Mouse (Mus musculus) lung, embryonic 15.5 days (tissue): Measurements from ENCODE around the gene Rest. TPM values are rescaled to one million over a fixed set of nuclear protein-coding genes. Genes with fewer than 3 reads are reported as not detected.

Experiments
- ATAC-seq: fragments of 200-750 bp; cut with Nextera tagmentation; 2 replicates; pipeline ENCODE4 v1.8.0; 2017; ENCODE audit warnings: moderate number of reproducible peaks, borderline replicate concordance; ENCODE audit not compliant: low FRiP score, low TSS enrichment; ENCODE audit errors: extremely low read depth
- H3K27ac ChIP-seq: fragments of 300-500 bp; sonication (generic); 2 replicates; pipeline ENCODE4 v1.5.1; 2015; ENCODE audit warnings: moderate library complexity, mild to moderate bottlenecking, inconsistent platforms
- H3K27me3 ChIP-seq: fragments of 300-500 bp; sonication (generic); 2 replicates; pipeline ENCODE4 v1.6.1; 2015; ENCODE audit warnings: inconsistent platforms
- H3K36me3 ChIP-seq: fragments of 300-500 bp; sonication (generic); 2 replicates; pipeline ENCODE4 v1.6.1; 2015; ENCODE audit warnings: inconsistent platforms
- H3K4me1 ChIP-seq: fragments of 300-500 bp; sonication (generic); 2 replicates; pipeline ENCODE4 v1.6.1; 2015; ENCODE audit warnings: inconsistent platforms
- H3K4me2 ChIP-seq: fragments of 300-500 bp; sonication (generic); 2 replicates; pipeline ENCODE4 v1.6.1; 2015; ENCODE audit warnings: inconsistent platforms, mild to moderate bottlenecking, moderate library complexity
- H3K4me3 ChIP-seq: fragments of 300-500 bp; sonication (generic); 2 replicates; pipeline ENCODE4 v1.5.1; 2015; ENCODE audit warnings: mild to moderate bottlenecking, inconsistent platforms
- H3K9ac ChIP-seq: fragments of 300-500 bp; sonication (generic); 2 replicates; pipeline ENCODE4 v1.6.1; 2015; ENCODE audit warnings: inconsistent platforms
- H3K9me3 ChIP-seq: fragments of 300-500 bp; sonication (generic); 2 replicates; pipeline ENCODE4 v1.6.1; 2016; ENCODE audit warnings: inconsistent platforms
- WGBS: fragments of 180-500 bp; shearing (Covaris S2); methylation state at CpG from one replicate; pipeline ENCODE4 v1.1.7; 2015; 5-methylcytosine and 5-hydroxymethylcytosine counted together
- polyA plus RNA-seq: library from polyadenylated mRNA; unstranded; fragments of >200 nt; fragmentation: Nextera tagmentation; extraction: Ambion mirVana; gene quantifications from 2 replicates; pipeline ENCODE4 v1.2.1, GENCODE M21; 2015

Rest gene
- polyA plus RNA-seq, 1 experiment from 2014 or later = 33.5 TPM

- H3K27ac ChIP-seq = no peak overlapping the region
- H3K9ac ChIP-seq = no peak overlapping the region
- H3K4me2 ChIP-seq = no peak overlapping the region
- H3K4me3 ChIP-seq = no peak overlapping the region
- no peaks in the 10 kb centered on the region for H3K4me1 ChIP-seq
- no peaks in the 10 kb centered on the region for H3K27me3 ChIP-seq
- no peaks in the 10 kb centered on the region for H3K9me3 ChIP-seq
- no peak for ATAC-seq
- peaks cover 62% of the 10 kb centered on the region for H3K36me3 ChIP-seq
- 75% methylated on average over 8 of the region's 8 CpGs for WGBS
These were observed 24.4 kb downstream of the Rest start for GRCm38 (mm10) chr5:77289686-77290085.

GRCm38 (mm10) chr5:77290606-77291005 is 25.3 kb downstream of the Rest start:
- Histone ChIP-seq H3K9ac (no peak overlapping the region), H3K4me3 (no peak overlapping the region), H3K9me3 (no peaks in the 10 kb centered on the region), H3K4me2 (no peak overlapping the region), H3K36me3 (peaks cover 65% of the 10 kb centered on the region), H3K27me3 (no peaks in the 10 kb centered on the region), H3K27ac (no peak overlapping the region), H3K4me1 (no peaks in the 10 kb centered on the region)
- WGBS = 83% methylated on average over 2 of the region's 2 CpGs
- no peak for ATAC-seq

GRCm38 (mm10) chr5:77292803-77293522 is 27.7 kb downstream of the Rest start:
- Histone ChIP-seq H3K27me3 (no peaks in the 10 kb centered on the region), H3K4me1 (no peaks in the 10 kb centered on the region), H3K4me2 (no peak overlapping the region), H3K9ac (no peak overlapping the region), H3K27ac (no peak overlapping the region), H3K9me3 (no peaks in the 10 kb centered on the region), H3K36me3 (peaks cover 67% of the 10 kb centered on the region), H3K4me3 (no peak overlapping the region)
- no peak for ATAC-seq
- 80% methylated on average over 7 of the region's 7 CpGs for WGBS

GRCm38 (mm10) chr5:77299486-77299885 is 34.2 kb downstream of the Rest start:
- Histone ChIP-seq H3K4me3 (no peak overlapping the region), H3K27ac (no peak overlapping the region), H3K4me1 (no peaks in the 10 kb centered on the region), H3K27me3 (no peaks in the 10 kb centered on the region), H3K9ac (no peak overlapping the region), H3K36me3 (peaks cover 47% of the 10 kb centered on the region), H3K9me3 (no peaks in the 10 kb centered on the region), H3K4me2 (no peak overlapping the region)
- no peak for ATAC-seq
- 83% methylated on average over 2 of the region's 2 CpGs for WGBS

GRCm38 (mm10) chr5:77301296-77301903 is 36.1 kb downstream of the Rest start:
- peaks cover 47% of the 10 kb centered on the region for H3K36me3 ChIP-seq

GRCm38 (mm10) chr5:77307821-77308553 is 42.7 kb downstream of the Rest start:
- no peaks in the 10 kb centered on the region for H3K27me3 ChIP-seq
- H3K9ac ChIP-seq = peak overlapping the region; percentile 73; the same call in 1 of the 2 replicates
- WGBS = 70% methylated on average over 5 of the region's 5 CpGs
- peaks cover 26% of the 10 kb centered on the region for H3K36me3 ChIP-seq
- H3K4me2 ChIP-seq = peak overlapping the region; percentile 91
- no peak for ATAC-seq
- no peak overlapping the region for H3K27ac ChIP-seq
- peaks cover 26% of the 10 kb centered on the region for H3K4me1 ChIP-seq
- H3K9me3 ChIP-seq = no peaks in the 10 kb centered on the region
- peak overlapping the region; percentile 67 for H3K4me3 ChIP-seq

More at GRCm38 (mm10) chr5:77301296-77301903, 36.1 kb downstream of the Rest start:
- H3K9ac ChIP-seq = no peak overlapping the region
- H3K27me3 ChIP-seq = no peaks in the 10 kb centered on the region
- H3K27ac ChIP-seq = no peak overlapping the region
- no peak overlapping the region for H3K4me2 ChIP-seq
- ATAC-seq = no peak
- 84% methylated on average over 6 of the region's 6 CpGs for WGBS
- no peak overlapping the region for H3K4me3 ChIP-seq
- no peaks in the 10 kb centered on the region for H3K9me3 ChIP-seq
- no peaks in the 10 kb centered on the region for H3K4me1 ChIP-seq

DNA sequence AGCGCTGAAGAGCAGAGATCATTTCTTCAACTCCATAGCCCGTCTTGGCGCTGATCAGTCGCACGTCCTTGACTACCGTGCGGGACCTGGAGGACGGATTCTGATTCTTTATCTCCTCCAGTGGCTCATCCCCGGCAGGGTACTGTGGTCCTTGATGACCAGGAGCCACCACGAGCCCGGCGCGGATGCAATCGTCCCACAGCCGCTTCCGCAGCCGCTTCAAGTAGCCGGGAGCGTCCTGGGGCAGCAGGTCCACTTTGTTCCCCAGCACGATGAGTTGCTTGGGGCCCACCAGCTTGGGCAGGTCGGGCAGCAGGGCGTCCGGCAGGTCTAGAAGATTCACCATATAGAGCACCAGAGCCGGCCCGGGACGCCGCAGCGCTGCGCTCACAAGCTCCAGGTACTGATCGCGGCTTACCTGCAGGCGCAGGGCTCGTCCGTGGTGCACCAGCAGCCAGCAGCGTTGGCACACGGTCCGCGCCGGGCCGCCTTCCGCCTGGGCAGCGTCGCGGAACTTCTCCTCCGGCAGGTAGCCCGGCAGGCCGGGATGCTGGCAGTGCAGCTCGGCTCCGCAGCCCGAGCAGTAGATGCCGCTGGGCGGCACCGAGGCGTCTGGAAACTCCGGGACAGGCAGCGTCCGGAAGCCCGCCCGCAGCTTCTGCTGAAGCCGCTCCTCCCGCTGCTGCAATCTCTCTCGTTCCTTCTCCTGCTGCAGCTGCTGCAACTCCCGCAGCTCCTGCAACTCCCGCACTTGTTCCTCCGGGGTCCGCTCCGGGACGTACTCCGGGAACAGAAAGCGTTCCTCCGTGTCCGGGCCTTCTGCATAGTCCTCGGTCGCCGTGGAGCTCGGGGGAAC is 44.0 kb downstream of the Rest start:
- peak; percentile 28 for ATAC-seq
- peaks cover 26% of the 10 kb centered on the region for H3K4me1 ChIP-seq
- H3K9ac ChIP-seq = peak overlapping the region; percentile 73
- peak overlapping the region; percentile 67 for H3K4me3 ChIP-seq
- no peaks in the 10 kb centered on the region for H3K27me3 ChIP-seq
- H3K27ac ChIP-seq = no peak overlapping the region; the same call in 1 of the 2 replicates
- H3K4me2 ChIP-seq = peak overlapping the region; percentile 91
- under 1% methylated on average over 75 of the region's 76 CpGs for WGBS
- H3K9me3 ChIP-seq = no peaks in the 10 kb centered on the region
- H3K36me3 ChIP-seq = peaks cover 29% of the 10 kb centered on the region

- peaks cover 32% of the 10 kb centered on the region for H3K36me3 ChIP-seq
- H3K27ac ChIP-seq = peak within 1 kb of the TSS; percentile 93
- peak within 1 kb of the TSS; percentile 73 for H3K9ac ChIP-seq
- peak; percentile 94 for ATAC-seq
- no peaks in the 10 kb centered on the region for H3K27me3 ChIP-seq
- peak within 1 kb of the TSS; percentile 67 for H3K4me3 ChIP-seq
- WGBS = under 1% methylated on average over 84 of the region's 85 CpGs
- H3K9me3 ChIP-seq = no peaks in the 10 kb centered on the region
- peaks cover 26% of the 10 kb centered on the region for H3K4me1 ChIP-seq
- peak within 1 kb of the TSS; percentile 91 for H3K4me2 ChIP-seq
These were observed 44.9 kb downstream of the Rest start, which contains the start of the genes Noa1 and Polr2b for GRCm38 (mm10) chr5:77309924-77310772. TSS of gene Noa1 (minus strand) at chr5:77310084. TSS of gene Polr2b (plus strand) at chr5:77310147.

GRCm38 (mm10) chr5:77314206-77314605 is 48.9 kb downstream of the Rest start:
- WGBS = 97% methylated on average over 4 of the region's 4 CpGs
- Histone ChIP-seq H3K4me1 (peaks cover 11% of the 10 kb centered on the region; the same call in 1 of the 2 replicates), H3K27me3 (no peaks in the 10 kb centered on the region), H3K27ac (no peak overlapping the region), H3K4me3 (no peak overlapping the region), H3K36me3 (peaks cover 40% of the 10 kb centered on the region), H3K4me2 (no peak overlapping the region), H3K9me3 (no peaks in the 10 kb centered on the region), H3K9ac (no peak overlapping the region)
- no peak for ATAC-seq

DNA sequence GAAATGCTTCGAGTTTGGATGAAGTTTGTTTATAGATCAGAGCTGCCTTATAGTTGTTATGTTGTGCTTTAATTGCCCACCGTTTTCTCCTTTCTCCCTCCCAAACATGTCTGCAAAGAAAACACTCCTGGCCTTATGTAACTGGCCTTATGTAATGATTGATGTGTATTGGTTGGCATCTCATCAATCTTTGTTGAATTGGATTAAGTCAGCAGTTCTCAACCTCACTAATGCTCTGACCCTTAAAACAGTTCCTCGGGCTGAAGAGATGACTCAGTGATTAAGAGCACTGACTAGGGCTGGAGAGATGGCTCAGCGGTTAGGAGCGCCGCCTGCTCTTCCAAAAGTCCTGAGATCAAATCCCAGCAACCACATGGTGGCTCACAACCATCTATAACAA is 49.7 kb downstream of the Rest start:
- no peak overlapping the region for H3K4me2 ChIP-seq
- no peak overlapping the region for H3K27ac ChIP-seq
- H3K4me3 ChIP-seq = no peak overlapping the region
- WGBS = 79% methylated on average over 6 of the region's 6 CpGs
- peaks cover 11% of the 10 kb centered on the region; the same call in 1 of the 2 replicates for H3K4me1 ChIP-seq
- H3K36me3 ChIP-seq = peaks cover 43% of the 10 kb centered on the region
- H3K27me3 ChIP-seq = no peaks in the 10 kb centered on the region
- no peaks in the 10 kb centered on the region for H3K9me3 ChIP-seq
- ATAC-seq = no peak
- H3K9ac ChIP-seq = no peak overlapping the region
